Mouse (Mus musculus) liver, postnatal 0 days (tissue): ENCODE results near the gene Gpc6.

Source experiments
- CTCF ChIP-seq: sonication (generic); IDR thresholded peaks from 2 replicates; pipeline ENCODE4 v1.5.1; 2016; ENCODE audit warnings: antibody characterized with exemption, low read depth
- EP300 ChIP-seq: IDR thresholded peaks from 2 replicates; pipeline ENCODE4 v1.6.1; 2016; ENCODE audit warnings: antibody characterized with exemption, low read depth, mild to moderate bottlenecking

DNA sequence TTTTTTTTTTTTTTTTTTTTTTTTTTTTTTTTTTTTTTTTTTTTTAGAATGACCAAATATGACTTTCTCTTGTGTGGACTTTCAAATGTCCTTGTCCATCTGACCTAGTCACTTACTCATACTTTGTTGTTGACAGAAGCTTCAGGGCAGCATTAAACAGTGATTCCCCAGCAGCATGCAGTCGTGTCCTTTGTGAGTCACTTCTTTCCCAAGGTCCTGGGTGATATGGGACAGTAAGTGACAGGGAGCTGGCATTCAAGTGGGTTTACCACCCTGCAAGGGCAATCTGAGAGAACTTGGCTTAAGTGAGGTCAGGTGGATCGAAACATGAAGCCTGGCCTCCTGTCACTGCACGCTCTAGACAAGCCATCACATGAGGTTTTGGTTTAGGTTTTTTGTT lies 754.8 kb downstream of the Gpc6 start:
- TF ChIP-seq CTCF (no peak), EP300 (no peak)
